Mouse (Mus musculus) CH12F3 (cell line): ENCODE results near the gene Tmod2.

Source experiments
- in situ Hi-C: fragments of 300-500 bp; cut with MboI; formaldehyde crosslinking; loops from 2 replicates; pipeline ENCODE4 v1.14.3; 2020; ENCODE audit warnings: low sequenced_read_pairs

Tmod2 gene

DNA sequence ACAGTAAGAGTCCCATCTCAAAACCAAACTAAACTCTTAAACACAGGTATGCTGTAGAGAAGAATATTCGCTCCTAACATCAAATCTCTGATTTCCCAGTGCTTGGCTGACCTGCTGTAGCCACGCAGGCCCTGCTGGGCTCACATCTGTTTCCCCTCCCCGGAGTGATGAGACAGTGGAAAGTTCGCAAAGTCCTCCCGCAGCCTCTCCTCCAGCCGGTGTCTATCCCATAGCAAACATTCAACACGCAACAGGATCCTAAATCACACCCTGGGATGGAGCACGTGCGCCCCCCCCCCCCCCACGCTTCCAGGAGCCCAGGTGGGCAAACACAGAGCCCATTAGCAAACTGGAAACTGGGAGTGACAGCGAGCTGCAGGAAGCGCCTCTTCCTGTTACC lies 9.6 kb downstream of the Tmod2 start:
- in situ Hi-C loops = no loop called here

GRCm38 (mm10) chr9:75600166-75600934 lies 10.8 kb downstream of the Tmod2 start:
- in situ Hi-C loops = no loop called here

DNA sequence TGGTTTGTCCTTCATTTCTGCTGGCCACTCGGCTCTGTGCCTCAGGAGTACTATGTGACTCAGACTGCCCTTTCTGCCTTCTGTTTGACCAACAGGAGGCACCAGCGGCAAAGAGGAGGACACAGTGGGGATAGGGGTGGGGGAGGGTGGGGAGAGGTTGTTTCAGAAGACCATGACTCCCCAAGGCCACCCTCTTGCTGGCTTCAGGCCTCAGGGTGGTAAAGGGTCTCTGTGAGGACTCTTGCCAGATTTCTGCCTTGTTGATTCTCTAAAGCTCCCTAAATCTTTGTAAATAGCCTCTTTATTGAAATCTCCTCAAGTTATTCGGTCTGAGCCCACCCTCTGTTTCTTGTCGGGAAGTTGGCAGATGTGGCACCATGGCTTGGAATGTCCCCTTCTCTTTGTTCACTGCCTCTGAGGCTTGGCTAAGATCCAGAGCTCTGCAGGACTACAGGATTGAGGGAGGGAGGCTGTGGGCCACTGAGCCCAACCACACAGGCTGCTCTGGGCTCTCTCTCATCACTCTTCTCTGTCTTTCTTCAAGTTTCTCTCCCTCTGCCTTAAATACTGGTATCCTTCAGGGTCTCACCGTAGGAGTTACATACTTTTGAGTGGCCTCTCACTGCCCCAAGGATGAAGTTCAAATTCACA lies 11.8 kb downstream of the Tmod2 start:
- in situ Hi-C loops = no loop called here

DNA sequence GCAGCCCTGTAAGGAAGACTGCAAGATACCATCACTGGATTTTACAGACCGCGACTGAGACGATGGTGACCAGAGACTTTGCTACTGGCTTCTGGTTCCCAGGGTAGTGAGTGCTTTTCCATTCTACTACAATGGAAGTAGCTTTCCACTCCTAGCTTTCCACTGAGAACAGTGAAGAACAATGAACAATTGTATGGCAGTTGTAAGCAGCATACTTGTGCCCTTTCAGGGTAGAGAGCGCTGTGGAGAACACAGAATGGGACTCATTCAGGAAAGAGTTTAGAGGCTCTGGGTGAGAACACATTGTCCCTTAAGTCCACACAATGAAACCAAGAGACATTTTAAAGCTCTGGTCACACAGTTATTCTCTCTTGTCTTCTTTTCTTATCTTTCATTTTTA lies 13.5 kb downstream of the Tmod2 start:
- in situ Hi-C loops = no loop called here

- in situ Hi-C loops = no loop called here
Measured at GRCm38 (mm10) chr9:75597036-75597435, 14.1 kb downstream of the Tmod2 start.

DNA sequence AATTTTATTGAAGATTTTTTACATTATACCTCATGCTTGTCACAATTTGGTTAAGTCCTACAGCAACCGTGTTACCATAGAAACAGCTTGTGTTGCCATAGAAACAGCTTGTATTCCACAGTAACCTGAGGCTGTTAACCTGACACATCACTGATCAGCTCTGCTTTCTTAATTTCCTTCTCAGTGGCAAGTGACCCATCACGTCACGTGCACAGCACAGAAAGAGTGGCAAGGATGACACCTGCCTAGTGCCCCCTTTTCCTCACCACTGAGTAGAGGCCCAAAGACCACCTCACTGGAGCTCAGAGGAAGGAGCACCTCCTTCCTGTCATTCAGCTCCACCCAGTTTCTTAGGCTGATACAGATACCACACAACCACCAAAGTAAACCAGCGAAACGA lies 17.6 kb downstream of the Tmod2 start:
- in situ Hi-C loops = no loop called here

DNA sequence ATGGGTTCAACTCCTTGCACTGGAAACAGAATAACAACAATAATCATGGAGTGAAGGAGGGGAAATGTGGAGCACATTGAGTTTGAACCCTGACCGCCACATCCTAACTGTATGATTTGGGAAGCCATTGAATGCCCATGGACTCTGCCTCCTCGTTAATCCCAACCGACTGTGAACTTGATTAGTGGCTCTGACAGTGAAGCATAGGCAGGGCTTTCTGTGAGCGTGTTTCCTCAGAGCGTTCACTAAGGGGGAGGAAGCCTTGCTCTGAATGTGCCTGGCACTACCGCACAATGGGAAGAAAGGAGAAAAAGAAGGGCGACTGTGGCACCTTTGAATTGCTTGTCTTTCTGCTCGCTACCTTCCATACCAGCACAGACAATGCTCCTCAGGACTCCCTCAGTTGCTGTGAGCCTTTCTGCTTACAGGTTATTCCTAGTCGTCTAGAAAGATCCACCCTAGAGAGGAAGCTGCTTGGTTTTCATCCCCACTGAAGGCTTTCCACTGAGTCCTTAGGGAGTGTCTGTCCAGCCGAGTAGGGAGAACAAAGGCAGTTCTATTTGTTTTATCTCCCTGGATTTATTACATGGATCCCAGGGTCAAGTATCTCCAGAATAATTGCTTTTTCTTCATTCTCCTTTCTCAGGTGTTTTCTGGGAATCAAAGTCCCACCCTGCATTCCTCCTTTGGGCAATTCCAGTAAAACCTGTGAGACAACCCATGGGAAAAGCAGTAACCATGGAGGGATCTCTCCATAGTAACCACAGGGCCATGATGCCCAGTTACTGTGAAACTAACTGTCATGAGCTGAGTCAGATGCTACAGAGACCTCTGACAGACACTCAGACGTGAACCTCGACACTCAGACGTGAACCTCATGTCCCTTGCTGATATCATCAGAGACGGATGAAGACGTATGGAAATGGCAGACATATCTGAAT lies 21.0 kb downstream of the Tmod2 start:
- in situ Hi-C loops = no loop called here

DNA sequence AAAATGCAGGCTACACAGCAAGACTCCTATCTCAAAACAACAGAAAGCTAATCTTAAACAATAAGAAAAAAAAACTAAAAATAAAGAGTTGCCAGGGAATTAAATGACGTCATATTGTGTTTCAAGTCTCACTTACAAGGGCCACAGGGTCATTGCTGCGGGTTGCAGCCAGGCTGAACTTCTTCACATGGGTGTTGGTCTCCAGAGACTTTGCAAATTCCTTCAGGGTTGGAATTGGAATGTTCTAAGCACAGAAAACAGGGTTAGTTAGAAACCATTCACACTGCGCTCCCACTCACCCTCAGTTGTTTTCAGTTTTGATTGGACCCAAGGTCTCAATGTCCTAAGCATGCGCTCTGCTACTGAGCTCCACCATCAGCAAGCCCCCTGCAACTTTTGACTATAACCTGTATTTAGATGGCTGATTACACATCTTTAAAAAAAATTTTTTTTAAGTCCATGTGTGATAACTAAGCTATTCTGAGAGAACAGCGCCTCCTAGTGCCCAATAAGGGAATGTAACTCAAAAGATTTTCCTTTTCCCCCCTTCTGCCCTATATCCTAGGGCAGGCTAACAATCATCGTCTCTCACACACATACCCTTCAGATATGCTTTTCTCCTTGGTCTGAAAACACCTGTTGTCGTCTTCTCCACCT lies 29.3 kb downstream of the Tmod2 start:
- in situ Hi-C loops = no loop called here

GRCm38 (mm10) chr9:75579321-75579720 lies 31.8 kb downstream of the Tmod2 start:
- in situ Hi-C loops = no loop called here

DNA sequence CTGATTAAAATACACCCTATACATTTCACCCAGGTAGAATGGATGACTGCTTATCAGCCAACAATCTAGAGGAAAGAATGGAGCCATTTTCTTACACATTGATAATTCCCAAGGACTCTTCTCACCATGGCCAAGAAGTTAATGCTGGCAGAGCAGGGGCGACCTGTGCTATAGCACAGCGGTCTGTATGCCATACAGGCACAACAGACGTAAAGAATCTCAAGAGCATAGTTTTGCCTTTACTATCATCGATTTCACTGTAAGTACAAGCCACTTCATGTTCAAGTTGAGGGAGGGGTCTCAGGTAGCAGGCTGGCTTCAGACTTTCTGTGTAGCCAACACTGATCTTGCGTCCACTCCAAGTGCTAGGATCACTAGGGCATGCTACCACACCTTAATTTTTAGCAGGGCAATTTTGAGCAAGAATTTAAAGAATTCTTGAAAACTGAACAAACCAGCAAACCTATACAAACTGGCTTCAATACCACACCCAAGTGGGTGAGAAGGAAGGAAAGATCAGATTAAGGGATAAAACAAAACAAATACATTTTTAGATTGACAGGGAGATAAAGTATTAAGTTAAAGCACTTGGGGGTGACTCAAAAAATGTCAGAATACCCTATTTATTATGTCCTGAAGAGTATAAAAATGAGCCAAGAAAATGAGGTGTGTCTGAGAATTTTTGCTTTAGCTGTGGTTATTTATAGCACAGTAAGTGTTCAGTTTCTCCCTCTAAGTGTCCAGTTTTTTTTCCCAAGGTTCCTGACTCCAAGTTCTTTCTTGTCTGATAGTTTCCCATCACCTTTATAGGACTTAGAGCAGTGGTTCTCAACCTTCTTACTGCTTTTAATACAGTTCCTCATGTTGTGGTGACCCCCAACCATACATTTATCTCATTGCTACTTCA lies 39.8 kb downstream of the Tmod2 start:
- in situ Hi-C loops = no loop called here

DNA sequence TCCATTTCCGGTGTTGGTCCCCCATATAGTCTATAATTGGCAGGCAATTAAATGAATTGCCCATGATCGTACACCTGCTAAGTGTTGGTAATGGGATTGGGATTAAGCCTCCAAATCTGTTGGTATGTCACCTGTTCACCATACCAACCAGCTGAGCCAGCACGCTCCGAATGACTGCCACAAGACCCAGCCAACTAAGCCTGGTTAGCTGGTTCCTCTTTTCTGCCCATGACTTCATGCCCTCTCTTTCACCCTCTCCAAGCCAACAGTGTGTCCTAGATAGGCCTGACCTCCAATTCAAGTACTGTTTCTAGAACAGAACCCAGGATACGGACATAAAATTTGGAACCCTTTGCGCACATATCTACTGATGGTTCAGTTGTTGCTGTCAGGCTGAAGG lies 42.7 kb downstream of the Tmod2 start:
- in situ Hi-C loops = no loop called here

DNA sequence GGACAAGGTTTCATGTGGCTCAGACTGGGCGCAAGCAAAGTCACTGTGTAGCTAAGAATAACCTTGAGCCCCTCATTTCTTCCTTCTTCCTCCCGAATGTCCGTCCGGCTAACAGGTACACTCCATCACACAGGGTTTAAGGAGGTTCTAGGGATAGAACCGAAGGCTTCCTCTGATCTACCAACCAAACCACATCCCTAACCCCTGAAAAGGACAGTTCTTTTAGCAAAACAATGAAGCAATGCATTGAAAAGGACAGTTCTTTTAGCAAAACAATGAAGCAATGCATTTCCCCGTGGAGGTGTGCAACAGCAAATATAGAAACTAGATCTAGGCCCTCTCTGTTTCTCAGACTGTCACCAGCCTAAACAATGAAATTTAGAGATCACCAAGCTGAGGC lies 46.2 kb downstream of the Tmod2 start:
- in situ Hi-C loops = no loop called here

DNA sequence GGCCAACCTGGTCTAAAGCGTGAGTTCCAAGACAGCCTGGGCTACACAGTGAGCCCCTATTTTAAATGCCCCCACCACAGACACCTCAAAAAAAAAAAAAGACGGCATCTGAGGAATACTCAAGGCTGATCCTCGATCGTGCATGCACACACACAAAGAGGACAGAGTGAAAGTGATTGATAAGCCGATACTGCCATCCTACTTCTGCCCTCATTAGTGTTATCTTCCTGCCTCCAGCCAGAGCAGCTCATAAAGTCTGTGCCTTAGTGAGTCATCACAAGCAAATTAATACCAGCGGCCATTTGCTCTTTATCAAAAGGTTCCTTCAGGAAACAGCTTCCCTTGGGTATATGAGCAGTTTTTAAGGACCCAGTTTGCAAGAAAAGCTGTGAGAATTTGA lies 47.5 kb downstream of the Tmod2 start:
- in situ Hi-C loops = no loop called here

- in situ Hi-C loops = no loop called here
Measured at GRCm38 (mm10) chr9:75563176-75563575, 47.9 kb downstream of the Tmod2 start.

- in situ Hi-C loops = no loop called here
Measured at GRCm38 (mm10) chr9:75561040-75561669, 50.0 kb downstream of the Tmod2 start.

DNA sequence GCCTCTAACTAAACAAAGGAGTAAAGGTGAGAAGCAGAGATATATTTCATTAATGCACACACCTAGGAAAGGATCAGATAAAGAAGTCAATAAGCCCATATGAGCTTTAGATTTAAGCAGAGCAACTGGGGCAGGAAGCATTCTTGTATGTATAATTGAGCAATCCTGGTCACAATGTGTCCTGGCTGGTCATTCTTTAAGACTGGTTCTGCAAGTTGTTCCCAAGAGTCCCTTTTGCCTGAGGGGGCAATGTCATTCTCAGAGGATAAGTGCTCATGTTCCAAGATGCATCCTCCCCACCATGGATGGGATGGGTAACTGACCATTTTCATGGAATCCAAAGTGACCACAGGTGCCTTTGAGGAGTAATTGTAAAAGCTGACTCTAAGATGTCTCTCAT lies 50.8 kb downstream of the Tmod2 start:
- in situ Hi-C loops = no loop called here

DNA sequence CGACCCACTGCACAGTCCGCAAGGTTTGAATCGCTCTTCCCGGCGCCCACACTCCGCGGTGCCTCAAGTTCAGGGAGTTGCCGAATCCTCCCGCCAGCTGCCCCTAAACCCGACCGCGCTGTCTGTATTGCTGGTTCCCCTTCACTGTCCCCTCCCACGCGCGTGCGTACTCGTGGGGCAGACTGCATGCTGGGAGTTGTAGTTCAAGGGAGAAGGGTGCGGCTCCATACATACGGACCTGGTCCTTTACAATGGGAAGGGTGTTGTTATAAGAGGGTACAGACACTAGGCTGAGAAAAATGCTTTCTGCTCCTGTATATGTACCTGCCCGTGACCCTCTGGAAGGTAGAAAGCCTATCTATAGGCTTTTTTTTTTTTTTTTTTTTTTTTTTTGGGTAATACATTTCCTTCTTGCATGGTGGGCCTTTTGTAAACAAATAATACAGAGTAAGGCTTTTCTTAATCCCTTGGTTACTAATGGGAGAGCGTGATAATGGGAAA lies 51.6 kb downstream of the Tmod2 start, which contains the start of gene Tmod3:
Gene Tmod3 (minus strand): TSS at position 146 of the 501 bp plus-strand sequence.
- in situ Hi-C loops = no loop called here

- in situ Hi-C loops = no loop called here
Measured at GRCm38 (mm10) chr9:75558812-75559511, 52.2 kb downstream of the Tmod2 start.

DNA sequence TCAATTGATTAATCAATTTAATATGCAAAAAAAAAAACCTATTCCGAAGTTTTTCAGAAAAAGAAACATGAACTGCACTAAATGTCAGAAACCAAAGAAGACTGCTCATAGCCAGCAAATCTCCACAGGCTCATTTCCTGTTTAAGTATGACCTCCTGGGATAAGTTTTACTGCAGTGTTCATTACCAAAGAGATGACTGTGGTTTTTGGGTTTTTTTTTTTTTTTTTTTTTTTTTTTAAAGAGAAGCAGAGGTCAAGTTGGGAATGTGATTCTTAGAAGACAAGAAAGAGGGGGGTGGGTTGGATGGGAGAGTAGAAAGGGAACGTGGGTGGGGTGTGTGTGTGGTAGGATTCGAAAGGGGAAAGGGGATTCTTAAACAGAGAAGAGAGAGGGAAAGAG lies 52.8 kb downstream of the Tmod2 start:
- in situ Hi-C loops = no loop called here
